Mouse (Mus musculus): ENCODE results near the gene Eif3i.

DNA sequence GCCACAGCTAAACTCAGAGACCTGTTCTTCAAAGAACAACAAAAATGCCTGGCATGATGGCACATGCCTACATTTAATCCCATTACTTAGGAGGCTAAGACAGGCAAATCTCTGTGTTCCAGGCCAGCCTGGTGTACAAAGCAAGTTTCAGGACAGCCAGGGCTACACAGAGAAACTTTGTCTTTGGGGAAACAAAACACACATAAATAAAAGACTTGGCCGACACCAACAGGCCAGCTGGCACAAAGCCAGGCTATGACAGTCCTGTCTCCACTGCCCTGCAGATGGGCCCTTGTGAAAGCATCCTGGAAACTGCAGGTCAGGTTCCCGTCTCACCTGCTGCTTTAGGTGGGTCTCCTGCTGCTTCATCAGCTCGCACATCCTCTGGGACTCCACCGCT, 30.5 kb upstream of the Eif3i start:
- no peak for TF ChIP-seq CTCF (conservative IDR thresholded peaks at IDR 0.05 in 1 of 2, IDR thresholded peaks at IDR 0.05 in 1 of 2; ENCODE audit: low read depth in 2 of 2, low read length in 2 of 2)
- no peak for TF ChIP-seq PAX5 (IDR thresholded peaks at IDR 0.05; ENCODE audit: low read length)
- TF ChIP-seq JUND (conservative IDR thresholded peaks at IDR 0.05; ENCODE audit: low read depth, low read length), result no peak
- no peak for TF ChIP-seq TBP (conservative IDR thresholded peaks at IDR 0.05; ENCODE audit: low read depth, low read length)
- no peak for TF ChIP-seq EP300 (IDR thresholded peaks at IDR 0.05; ENCODE audit: low read length)
- TF ChIP-seq CHD1 (IDR thresholded peaks at IDR 0.05; ENCODE audit: low read depth, low read length), result no peak
- no peak for TF ChIP-seq USF1 (IDR thresholded peaks at IDR 0.05; ENCODE audit: low read depth, low read length)
- no peak for TF ChIP-seq SMC3 (IDR thresholded peaks at IDR 0.05; ENCODE audit: low read depth, low read length)
- TF ChIP-seq IRF4 (IDR thresholded peaks at IDR 0.05; ENCODE audit: low read depth, low read length), result no peak
- no peak for TF ChIP-seq POLR2A (IDR thresholded peaks at IDR 0.05; ENCODE audit: low read depth, low read length)
- TF ChIP-seq ELF1 (IDR thresholded peaks at IDR 0.05; ENCODE audit: low read depth, low read length), result no peak
- no peak for TF ChIP-seq ZNF384 (IDR thresholded peaks at IDR 0.05; ENCODE audit: low read depth, low read length)
- no peak for TF ChIP-seq MAFK (IDR thresholded peaks at IDR 0.05; ENCODE audit: insufficient replicate concordance, low read length)

All from CH12.LX (cell line).